Mouse (Mus musculus): ENCODE measurements at regions not wholly inside any gene's neighbourhood (a gene's known extent, or its start where the extent isn't known, plus 50 kb on each side); places are given as distances from the start of the nearest gene placed in this dataset.
A peak's percentile ranks its signal among the peaks of the same experiment; 100 is the strongest.

GRCm38 (mm10) chr3:34808833-34809232 is 158.6 kb downstream of the Sox2 start:
- H3K36me3 ChIP-seq (ENCODE audit: control insufficient read depth, insufficient read depth, low read length): no peaks in the 10 kb centered on the region
- no peaks in the 10 kb centered on the region for H3K9me3 ChIP-seq (ENCODE audit: control insufficient read depth, low read length)
- no peak overlapping the region for H3K27ac ChIP-seq (replicated peaks; ENCODE audit: low read depth, low read length)
- WGBS: 2% methylated on average over 6 of the region's 6 CpGs
- H3K4me2 ChIP-seq (ENCODE audit: low read depth, severe bottlenecking): no peak overlapping the region
- H3K9ac ChIP-seq (ENCODE audit: low read length): no peak overlapping the region
- H3K4me3 ChIP-seq (ENCODE audit: low read depth, low read length): no peak overlapping the region
- ATAC-seq (ENCODE audit: insufficient number of reproducible peaks, low FRiP score, low TSS enrichment, low read depth) (no peak), DNase-seq (ENCODE audit: low spot score) (no peak)
- H3K4me1 ChIP-seq (ENCODE audit: control insufficient read depth, insufficient read depth, low read length): no peaks in the 10 kb centered on the region
- H3K27me3 ChIP-seq (ENCODE audit: control insufficient read depth, insufficient read depth, low read length): no peaks in the 10 kb centered on the region

- ATAC-seq (ENCODE audit: insufficient number of reproducible peaks, low FRiP score, low TSS enrichment, low read depth): no peak
- Histone ChIP-seq H3K27ac (replicated peaks; ENCODE audit: low read depth, low read length) (no peak overlapping the region), H3K4me1 (ENCODE audit: control insufficient read depth, insufficient read depth, low read length) (no peaks in the 10 kb centered on the region), H3K36me3 (ENCODE audit: control insufficient read depth, insufficient read depth, low read length) (no peaks in the 10 kb centered on the region), H3K4me3 (ENCODE audit: low read depth, low read length) (no peak overlapping the region), H3K9ac (ENCODE audit: low read length) (no peak overlapping the region), H3K4me2 (ENCODE audit: low read depth, severe bottlenecking) (no peak overlapping the region), H3K27me3 (ENCODE audit: control insufficient read depth, insufficient read depth, low read length) (no peaks in the 10 kb centered on the region), H3K9me3 (ENCODE audit: control insufficient read depth, low read length) (no peaks in the 10 kb centered on the region)
- DNase-seq (ENCODE audit: low spot score): no peak
- WGBS: 73% methylated on average over 4 of the region's 4 CpGs
Measured at GRCm38 (mm10) chr3:34811753-34812152, 161.5 kb downstream of the Sox2 start.

GRCm38 (mm10) chr3:34813046-34813625 is 162.9 kb downstream of the Sox2 start:
- Histone ChIP-seq H3K27ac (replicated peaks; ENCODE audit: low read depth, low read length) (no peak overlapping the region), H3K4me2 (ENCODE audit: low read depth, severe bottlenecking) (no peak overlapping the region), H3K36me3 (ENCODE audit: control insufficient read depth, insufficient read depth, low read length) (no peaks in the 10 kb centered on the region), H3K9me3 (ENCODE audit: control insufficient read depth, low read length) (no peaks in the 10 kb centered on the region), H3K4me3 (ENCODE audit: low read depth, low read length) (no peak overlapping the region), H3K4me1 (ENCODE audit: control insufficient read depth, insufficient read depth, low read length) (no peaks in the 10 kb centered on the region), H3K27me3 (ENCODE audit: control insufficient read depth, insufficient read depth, low read length) (no peaks in the 10 kb centered on the region), H3K9ac (ENCODE audit: low read length) (no peak overlapping the region)
- DNase-seq (ENCODE audit: low spot score): peak; percentile 31
- ATAC-seq (ENCODE audit: insufficient number of reproducible peaks, low FRiP score, low TSS enrichment, low read depth): no peak
- 39% methylated on average over 9 of the region's 9 CpGs for WGBS

- Histone ChIP-seq H3K4me3 (ENCODE audit: low read depth, low read length) (no peak overlapping the region), H3K36me3 (ENCODE audit: control insufficient read depth, insufficient read depth, low read length) (no peaks in the 10 kb centered on the region), H3K27me3 (ENCODE audit: control insufficient read depth, insufficient read depth, low read length) (no peaks in the 10 kb centered on the region), H3K9ac (ENCODE audit: low read length) (no peak overlapping the region), H3K9me3 (ENCODE audit: control insufficient read depth, low read length) (no peaks in the 10 kb centered on the region), H3K4me2 (ENCODE audit: low read depth, severe bottlenecking) (no peak overlapping the region), H3K4me1 (ENCODE audit: control insufficient read depth, insufficient read depth, low read length) (no peaks in the 10 kb centered on the region), H3K27ac (replicated peaks; ENCODE audit: low read depth, low read length) (no peak overlapping the region)
- DNase-seq (ENCODE audit: low spot score): no peak
- ATAC-seq (ENCODE audit: insufficient number of reproducible peaks, low FRiP score, low TSS enrichment, low read depth): no peak
- 84% methylated on average over 11 of the region's 11 CpGs for WGBS
Measured at GRCm38 (mm10) chr3:34825036-34825435, 174.8 kb downstream of the Sox2 start.

- Histone ChIP-seq H3K27ac (replicated peaks; ENCODE audit: low read depth, low read length) (no peak overlapping the region), H3K4me2 (ENCODE audit: low read depth, severe bottlenecking) (no peak overlapping the region), H3K36me3 (ENCODE audit: control insufficient read depth, insufficient read depth, low read length) (no peaks in the 10 kb centered on the region), H3K4me1 (ENCODE audit: control insufficient read depth, insufficient read depth, low read length) (no peaks in the 10 kb centered on the region), H3K9ac (ENCODE audit: low read length) (no peak overlapping the region), H3K4me3 (ENCODE audit: low read depth, low read length) (no peak overlapping the region), H3K27me3 (ENCODE audit: control insufficient read depth, insufficient read depth, low read length) (no peaks in the 10 kb centered on the region), H3K9me3 (ENCODE audit: control insufficient read depth, low read length) (no peaks in the 10 kb centered on the region)
- ATAC-seq (ENCODE audit: insufficient number of reproducible peaks, low FRiP score, low TSS enrichment, low read depth) (no peak), DNase-seq (ENCODE audit: low spot score) (no peak)
- WGBS: 84% methylated on average over 5 of the region's 5 CpGs
Measured at GRCm38 (mm10) chr3:34826396-34826795, 176.2 kb downstream of the Sox2 start.

- Histone ChIP-seq H3K27ac (replicated peaks; ENCODE audit: low read depth, low read length) (no peak overlapping the region), H3K9me3 (ENCODE audit: control insufficient read depth, low read length) (no peaks in the 10 kb centered on the region), H3K36me3 (ENCODE audit: control insufficient read depth, insufficient read depth, low read length) (no peaks in the 10 kb centered on the region), H3K4me3 (ENCODE audit: low read depth, low read length) (no peak overlapping the region), H3K9ac (ENCODE audit: low read length) (no peak overlapping the region), H3K4me1 (ENCODE audit: control insufficient read depth, insufficient read depth, low read length) (no peaks in the 10 kb centered on the region), H3K4me2 (ENCODE audit: low read depth, severe bottlenecking) (no peak overlapping the region), H3K27me3 (ENCODE audit: control insufficient read depth, insufficient read depth, low read length) (no peaks in the 10 kb centered on the region)
- DNase-seq (ENCODE audit: low spot score) (no peak), ATAC-seq (ENCODE audit: insufficient number of reproducible peaks, low FRiP score, low TSS enrichment, low read depth) (no peak)
- WGBS: 63% methylated on average over 9 of the region's 9 CpGs
Measured at GRCm38 (mm10) chr3:34828453-34829206, 178.4 kb downstream of the Sox2 start.

GRCm38 (mm10) chr3:34836741-34837267 is 186.6 kb downstream of the Sox2 start:
- WGBS: 59% methylated on average over 8 of the region's 8 CpGs
- ATAC-seq (ENCODE audit: insufficient number of reproducible peaks, low FRiP score, low TSS enrichment, low read depth) (no peak), DNase-seq (ENCODE audit: low spot score) (no peak)
- no peaks in the 10 kb centered on the region for H3K27me3 ChIP-seq (ENCODE audit: control insufficient read depth, insufficient read depth, low read length)
- H3K9ac ChIP-seq (ENCODE audit: low read length): no peak overlapping the region
- no peaks in the 10 kb centered on the region for H3K36me3 ChIP-seq (ENCODE audit: control insufficient read depth, insufficient read depth, low read length)
- no peaks in the 10 kb centered on the region for H3K9me3 ChIP-seq (ENCODE audit: control insufficient read depth, low read length)
- no peak overlapping the region for H3K4me2 ChIP-seq (ENCODE audit: low read depth, severe bottlenecking)
- no peaks in the 10 kb centered on the region for H3K4me1 ChIP-seq (ENCODE audit: control insufficient read depth, insufficient read depth, low read length)
- H3K27ac ChIP-seq (replicated peaks; ENCODE audit: low read depth, low read length): no peak overlapping the region
- H3K4me3 ChIP-seq (ENCODE audit: low read depth, low read length): no peak overlapping the region

- no peak overlapping the region for H3K4me3 ChIP-seq (ENCODE audit: low read depth, low read length)
Measured at GRCm38 (mm10) chr3:34837644-34838332, 187.6 kb downstream of the Sox2 start.

More at GRCm38 (mm10) chr3:34837644-34838332, 187.6 kb downstream of the Sox2 start:
- DNase-seq (ENCODE audit: low spot score): no peak
- 73% methylated on average over 11 of the region's 11 CpGs for WGBS
- Histone ChIP-seq H3K27me3 (ENCODE audit: control insufficient read depth, insufficient read depth, low read length) (no peaks in the 10 kb centered on the region), H3K27ac (replicated peaks; ENCODE audit: low read depth, low read length) (no peak overlapping the region), H3K9ac (ENCODE audit: low read length) (no peak overlapping the region), H3K9me3 (ENCODE audit: control insufficient read depth, low read length) (no peaks in the 10 kb centered on the region), H3K4me1 (ENCODE audit: control insufficient read depth, insufficient read depth, low read length) (no peaks in the 10 kb centered on the region), H3K4me2 (ENCODE audit: low read depth, severe bottlenecking) (no peak overlapping the region), H3K36me3 (ENCODE audit: control insufficient read depth, insufficient read depth, low read length) (no peaks in the 10 kb centered on the region)
- ATAC-seq (ENCODE audit: insufficient number of reproducible peaks, low FRiP score, low TSS enrichment, low read depth): no peak

Measured in limb, embryonic 11.5 days (tissue).